Mouse (Mus musculus) ES-Bruce4 (cell line): ENCODE data around the gene Erh. TPM values are rescaled to one million over a fixed set of nuclear protein-coding genes. Genes with fewer than 3 reads are reported as not detected.

Experiments
- H3K27ac ChIP-seq: 2 replicates; pipeline ENCODE4 v1.5.1; 2012; ENCODE audit warnings: low read length, inconsistent platforms; ENCODE audit not compliant: insufficient read depth
- H3K27me3 ChIP-seq: 2 replicates; pipeline ENCODE4 v1.6.1; 2012; ENCODE audit warnings: mild to moderate bottlenecking, low read length, inconsistent platforms; ENCODE audit not compliant: control insufficient read depth, poor library complexity, insufficient read depth, severe bottlenecking
- H3K36me3 ChIP-seq: 2 replicates; pipeline ENCODE4 v1.6.1; 2012; ENCODE audit warnings: inconsistent platforms, mild to moderate bottlenecking, low read length, moderate library complexity; ENCODE audit not compliant: control insufficient read depth, poor library complexity, insufficient read depth, severe bottlenecking
- H3K4me1 ChIP-seq: one replicate; pipeline ENCODE4 v1.8.1; 2011; ENCODE audit warnings: low read length; ENCODE audit not compliant: control insufficient read depth, insufficient read depth
- H3K4me3 ChIP-seq: 2 replicates; pipeline ENCODE4 v1.5.1; 2011; ENCODE audit warnings: low read depth, mild to moderate bottlenecking, low read length
- H3K9ac ChIP-seq: 2 replicates; pipeline ENCODE4 v1.6.1; 2012; ENCODE audit warnings: low read depth, mild to moderate bottlenecking, inconsistent platforms; ENCODE audit not compliant: poor library complexity, severe bottlenecking
- H3K9me3 ChIP-seq: replicated peaks from 2 replicates; pipeline ENCODE4 v1.6.1; 2012; ENCODE audit warnings: mild to moderate bottlenecking, low read length, inconsistent platforms; ENCODE audit not compliant: control insufficient read depth, poor library complexity, insufficient read depth, severe bottlenecking
- CTCF ChIP-seq: IDR thresholded peaks from one replicate; pipeline ENCODE4 v1.8.1; 2011; ENCODE audit warnings: low read depth, low read length
- EP300 ChIP-seq: IDR thresholded peaks from 2 replicates; pipeline ENCODE4 v1.6.1; 2011; ENCODE audit warnings: low read depth, low read length; ENCODE audit not compliant: insufficient read depth
- POLR2A ChIP-seq: IDR thresholded peaks from one replicate; pipeline ENCODE4 v1.8.1; 2011; ENCODE audit warnings: low read length; ENCODE audit not compliant: insufficient read depth
- polyA plus RNA-seq: library from polyadenylated mRNA; stranded (reverse); fragments of >200 nt; gene quantifications from 2 replicates; pipeline ENCODE4 v1.2.4, GENCODE M21; 2011; ENCODE audit warnings: low read depth; ENCODE audit not compliant: missing spikeins, insufficient read depth, insufficient read length

The Erh gene
- polyA plus RNA-seq, 1 experiment: 84.0 TPM

DNA sequence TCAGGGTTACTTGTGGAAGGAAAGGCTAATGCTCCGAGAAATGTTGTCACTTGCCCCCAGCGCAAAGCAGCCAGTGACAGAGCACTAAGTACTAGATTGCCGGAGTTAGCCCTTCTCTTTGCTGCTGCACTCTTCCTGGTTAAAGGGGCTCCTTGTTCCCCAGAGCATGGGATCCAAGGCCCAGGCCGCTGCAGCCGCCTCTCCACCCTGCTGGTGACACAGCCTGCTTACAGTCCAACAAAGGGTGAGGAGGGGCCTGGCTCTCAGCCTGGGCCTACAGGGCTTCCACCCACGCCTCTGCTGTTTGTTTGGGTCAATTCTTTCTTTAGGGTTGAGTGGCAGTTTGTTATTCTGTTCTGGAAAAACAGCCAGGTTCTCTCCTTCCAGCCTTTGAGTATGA is 45.4 kb downstream of the Erh start:
- Histone ChIP-seq H3K27ac (no peak overlapping the region), H3K4me1 (no peaks in the 10 kb centered on the region), H3K9ac (no peak overlapping the region), H3K36me3 (no peaks in the 10 kb centered on the region), H3K9me3 (no peaks in the 10 kb centered on the region), H3K4me3 (no peak overlapping the region), H3K27me3 (no peaks in the 10 kb centered on the region)
- no peak for TF ChIP-seq POLR2A
- TF ChIP-seq CTCF: no peak
- no peak for TF ChIP-seq EP300

DNA sequence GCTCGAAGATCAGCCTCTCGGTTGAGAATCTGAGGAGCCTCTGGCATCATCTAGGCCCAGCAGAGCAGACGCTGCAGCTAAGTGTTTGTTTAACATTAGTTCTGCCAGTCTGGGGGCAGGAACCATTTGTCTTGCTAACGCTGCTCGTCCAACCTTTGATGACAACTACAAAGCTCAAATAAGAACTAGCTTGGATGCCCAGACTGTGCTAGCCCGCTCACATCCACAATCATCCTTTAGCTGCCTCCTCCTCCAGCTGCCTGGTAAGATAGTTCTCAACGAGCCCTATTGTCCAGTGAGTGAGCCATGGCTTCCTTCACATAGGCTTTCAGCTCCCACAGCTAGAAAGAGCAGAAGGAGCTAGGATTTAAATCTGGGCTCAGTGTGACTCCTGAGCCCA is 45.9 kb downstream of the Erh start:
- no peak overlapping the region for H3K27ac ChIP-seq
- H3K27me3 ChIP-seq: no peaks in the 10 kb centered on the region
- TF ChIP-seq POLR2A (no peak), EP300 (no peak)
- H3K4me3 ChIP-seq: no peak overlapping the region
- H3K4me1 ChIP-seq: no peaks in the 10 kb centered on the region
- H3K9me3 ChIP-seq: no peaks in the 10 kb centered on the region
- no peaks in the 10 kb centered on the region for H3K36me3 ChIP-seq
- no peak overlapping the region for H3K9ac ChIP-seq

DNA sequence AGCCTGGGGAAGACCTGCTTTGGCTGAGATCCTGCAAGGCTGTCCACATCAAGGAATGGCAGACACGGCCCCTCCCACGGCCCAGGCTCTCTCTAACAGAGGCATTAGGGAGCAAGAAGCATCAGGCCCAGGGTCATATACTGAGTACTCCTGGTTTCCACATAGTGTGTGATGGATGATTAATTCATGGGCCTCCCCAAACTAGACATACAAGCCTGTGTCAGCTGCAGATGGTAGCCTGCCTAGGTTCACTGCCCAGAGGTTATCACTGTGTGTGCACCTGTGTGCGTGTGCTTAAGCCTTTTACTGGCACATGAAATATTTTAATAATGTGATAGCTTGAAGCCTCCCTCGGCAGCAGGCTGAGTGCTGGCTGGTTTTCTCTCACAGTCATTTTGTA is 48.2 kb downstream of the Erh start:
- Histone ChIP-seq H3K27ac (no peak overlapping the region), H3K36me3 (no peaks in the 10 kb centered on the region), H3K9me3 (no peaks in the 10 kb centered on the region), H3K4me1 (no peaks in the 10 kb centered on the region), H3K9ac (no peak overlapping the region), H3K4me3 (no peak overlapping the region), H3K27me3 (no peaks in the 10 kb centered on the region)
- no peak for TF ChIP-seq EP300
- no peak for TF ChIP-seq POLR2A
- no peak for TF ChIP-seq CTCF

DNA sequence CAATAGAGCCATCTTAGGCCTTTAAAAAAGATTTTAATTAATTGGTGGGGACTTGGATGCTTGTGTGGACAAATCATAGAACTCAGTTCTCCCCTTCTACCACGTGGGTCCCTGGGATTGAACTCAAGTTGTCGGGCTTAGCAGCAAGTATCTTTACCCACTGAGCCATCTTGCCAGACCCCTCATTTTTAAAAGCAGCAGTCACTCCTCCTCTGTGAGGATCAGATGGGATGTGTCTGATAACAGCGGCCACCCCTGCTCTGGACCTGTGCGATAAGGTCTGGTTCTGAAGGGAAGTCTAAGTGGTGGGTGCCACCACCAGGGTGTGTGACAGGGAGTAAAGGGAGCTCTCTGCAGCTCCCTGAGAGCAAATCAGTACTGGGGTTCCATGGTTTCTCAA is 48.6 kb downstream of the Erh start:
- Histone ChIP-seq H3K4me3 (no peak overlapping the region), H3K27ac (no peak overlapping the region), H3K4me1 (no peaks in the 10 kb centered on the region), H3K9me3 (no peaks in the 10 kb centered on the region), H3K9ac (no peak overlapping the region), H3K27me3 (no peaks in the 10 kb centered on the region), H3K36me3 (no peaks in the 10 kb centered on the region)
- no peak for TF ChIP-seq POLR2A
- TF ChIP-seq CTCF: no peak
- no peak for TF ChIP-seq EP300

DNA sequence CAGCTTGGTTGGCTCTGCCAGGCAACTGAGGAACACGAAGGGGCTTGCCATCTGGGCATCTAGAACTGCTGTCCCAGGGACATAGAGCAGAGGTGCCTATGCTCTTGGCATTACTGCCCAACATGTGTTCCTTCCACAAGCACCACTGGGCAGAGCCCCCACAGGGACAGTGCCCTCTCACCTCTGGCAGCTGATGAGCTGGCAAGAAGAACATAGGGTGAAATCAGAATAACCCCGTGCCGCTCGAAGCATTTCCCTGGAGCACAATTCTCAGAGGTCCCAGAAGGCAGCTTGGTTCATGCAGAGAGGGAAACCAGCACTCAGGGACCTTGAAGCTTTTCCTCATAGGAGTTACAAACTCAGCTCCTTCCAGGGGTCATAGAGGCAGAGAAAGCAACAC is 49.4 kb downstream of the Erh start:
- Histone ChIP-seq H3K4me3 (no peak overlapping the region), H3K27me3 (no peaks in the 10 kb centered on the region), H3K27ac (no peak overlapping the region), H3K36me3 (no peaks in the 10 kb centered on the region), H3K9me3 (no peaks in the 10 kb centered on the region), H3K4me1 (no peaks in the 10 kb centered on the region), H3K9ac (no peak overlapping the region)
- TF ChIP-seq POLR2A (no peak), EP300 (no peak), CTCF (no peak)

DNA sequence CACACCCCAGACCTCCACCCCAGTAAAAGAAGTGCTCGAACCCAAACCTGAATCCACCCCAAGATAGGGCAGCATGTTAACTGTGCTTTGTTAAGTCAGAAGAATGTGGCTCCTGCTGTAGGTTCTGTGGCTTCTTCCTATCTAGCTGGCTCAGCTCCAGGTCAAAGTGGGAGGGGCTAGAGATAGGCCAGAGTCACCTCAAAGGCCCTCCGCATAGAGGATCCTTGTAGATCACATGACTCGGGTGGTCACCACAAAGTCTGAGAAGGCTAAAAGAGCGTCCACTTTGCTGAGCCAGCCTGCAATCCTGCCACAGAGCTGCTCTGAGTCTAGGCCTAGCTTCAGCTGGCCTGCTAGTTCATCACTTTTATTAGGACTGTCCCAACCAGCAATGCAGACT is 50.0 kb downstream of the Erh start:
- no peaks in the 10 kb centered on the region for H3K36me3 ChIP-seq
- TF ChIP-seq CTCF: no peak
- no peak for TF ChIP-seq POLR2A
- TF ChIP-seq EP300: no peak
- H3K4me3 ChIP-seq: no peak overlapping the region

More for the DNA sequence above, 50.0 kb downstream of the Erh start:
- Histone ChIP-seq H3K27me3 (no peaks in the 10 kb centered on the region), H3K9me3 (no peaks in the 10 kb centered on the region), H3K4me1 (no peaks in the 10 kb centered on the region), H3K9ac (no peak overlapping the region), H3K27ac (no peak overlapping the region)
